Mouse (Mus musculus) brain, adult 2 months (tissue): Measurements from ENCODE around the gene Faap24.

Source experiments
- DNase-seq: peaks from one replicate; pipeline ENCODE4 v3.0.0; 2011; ENCODE audit warnings: low read depth, low spot score

The Faap24 gene

GRCm38 (mm10) chr7:35396542-35397168, at the start of gene Faap24, which contains the start of gene Cep89:
Faap24 (minus strand) TSS chr7:35396836.
Cep89 (plus strand) TSS chr7:35397035.
- peak; percentile 99 for DNase-seq

- no peak for DNase-seq
Measured at GRCm38 (mm10) chr7:35435266-35435665, 38.6 kb upstream of the Faap24 start.

GRCm38 (mm10) chr7:35428146-35428545, 31.5 kb upstream of the Faap24 start:
- DNase-seq: no peak

GRCm38 (mm10) chr7:35423071-35423470, 26.4 kb upstream of the Faap24 start:
- DNase-seq: peak; percentile 24

GRCm38 (mm10) chr7:35416654-35416948, 20.0 kb upstream of the Faap24 start:
- no peak for DNase-seq

GRCm38 (mm10) chr7:35415801-35416653, 19.4 kb upstream of the Faap24 start:
- DNase-seq: no peak

GRCm38 (mm10) chr7:35415226-35415625, 18.6 kb upstream of the Faap24 start:
- DNase-seq: no peak

GRCm38 (mm10) chr7:35401169-35401568, 4.5 kb upstream of the Faap24 start:
- DNase-seq: no peak

- DNase-seq: no peak
Measured at GRCm38 (mm10) chr7:35395734-35396456, 741 bp downstream of the Faap24 start.

- peak; percentile 61 for DNase-seq
Measured at GRCm38 (mm10) chr7:35392935-35393334, 3.7 kb downstream of the Faap24 start.

- DNase-seq: no peak
Measured at GRCm38 (mm10) chr7:35388694-35389093, 7.9 kb downstream of the Faap24 start.

- DNase-seq: no peak
Measured at GRCm38 (mm10) chr7:35386525-35386952, 10.1 kb downstream of the Faap24 start.

- DNase-seq: no peak
Measured at GRCm38 (mm10) chr7:35382706-35383353, 13.8 kb downstream of the Faap24 start.

GRCm38 (mm10) chr7:35381861-35382260, 14.8 kb downstream of the Faap24 start:
- no peak for DNase-seq

- no peak for DNase-seq
Measured at GRCm38 (mm10) chr7:35380351-35380750, 16.3 kb downstream of the Faap24 start.

GRCm38 (mm10) chr7:35379492-35380119, 17.0 kb downstream of the Faap24 start:
- no peak for DNase-seq

GRCm38 (mm10) chr7:35376623-35377022, 20.0 kb downstream of the Faap24 start:
- DNase-seq: peak; percentile 87

GRCm38 (mm10) chr7:35374265-35374664, 22.4 kb downstream of the Faap24 start:
- DNase-seq: no peak

GRCm38 (mm10) chr7:35373146-35373989, 23.3 kb downstream of the Faap24 start:
- no peak for DNase-seq

- DNase-seq: no peak
Measured at GRCm38 (mm10) chr7:35372483-35373017, 24.1 kb downstream of the Faap24 start.
